Mouse (Mus musculus) heart, adult 9 months (tissue): Measurements from ENCODE around the gene Car6.

Source experiments
- DNase-seq, 2 experiments: peaks; one replicate each; pipeline ENCODE4 v3.0.0; 2022; ENCODE audit warnings: low spot score in 2 of 2

Car6 gene

DNA sequence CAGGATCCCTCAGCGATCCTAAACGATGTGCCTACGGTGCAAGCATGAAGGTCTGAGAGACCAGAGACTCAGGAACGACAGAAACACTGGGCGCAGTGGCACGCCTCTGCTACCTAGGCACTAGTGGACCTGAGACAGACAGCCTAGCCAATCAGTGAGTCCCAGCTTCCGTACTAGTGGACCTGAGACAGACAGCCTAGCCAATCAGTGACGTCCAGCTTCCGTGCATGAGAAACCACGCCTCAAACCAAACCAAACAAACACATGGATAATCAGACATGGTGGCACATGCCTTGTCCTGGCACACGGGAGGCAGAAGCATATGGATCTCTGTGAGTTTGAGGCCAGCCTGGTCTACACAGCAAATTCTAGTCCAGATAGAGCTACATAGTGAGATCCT is 12.9 kb downstream of the Car6 start:
- no peak for DNase-seq

GRCm38 (mm10) chr4:150181304-150181703 is 19.8 kb downstream of the Car6 start:
- no peak for DNase-seq

GRCm38 (mm10) chr4:150178131-150178530 is 23.0 kb downstream of the Car6 start:
- DNase-seq = no peak

DNA sequence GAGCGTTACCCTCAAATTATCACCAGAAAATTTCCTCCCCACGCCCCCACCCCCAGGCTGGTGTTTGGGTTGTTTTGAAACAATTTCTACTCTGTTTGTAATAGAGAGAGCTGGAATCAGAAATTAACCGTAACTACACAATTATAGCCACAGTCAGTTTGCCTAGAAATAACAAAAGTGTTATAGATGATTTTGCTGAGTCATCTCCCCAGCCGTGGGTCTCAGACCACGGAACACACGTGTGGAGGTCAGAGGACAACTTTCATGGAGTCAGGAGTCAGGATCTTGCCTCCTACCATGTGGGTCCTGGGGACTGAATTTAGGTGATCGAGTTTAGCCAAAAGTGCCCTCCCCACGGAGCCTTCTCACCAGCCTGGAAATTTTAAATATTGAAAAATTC is 24.0 kb downstream of the Car6 start:
- DNase-seq = no peak

GRCm38 (mm10) chr4:150176535-150176934 is 24.6 kb downstream of the Car6 start:
- DNase-seq = peak in 1 of 2 experiments; percentile 10

- DNase-seq = no peak
Measured at GRCm38 (mm10) chr4:150174027-150174426, 27.1 kb downstream of the Car6 start.

DNA sequence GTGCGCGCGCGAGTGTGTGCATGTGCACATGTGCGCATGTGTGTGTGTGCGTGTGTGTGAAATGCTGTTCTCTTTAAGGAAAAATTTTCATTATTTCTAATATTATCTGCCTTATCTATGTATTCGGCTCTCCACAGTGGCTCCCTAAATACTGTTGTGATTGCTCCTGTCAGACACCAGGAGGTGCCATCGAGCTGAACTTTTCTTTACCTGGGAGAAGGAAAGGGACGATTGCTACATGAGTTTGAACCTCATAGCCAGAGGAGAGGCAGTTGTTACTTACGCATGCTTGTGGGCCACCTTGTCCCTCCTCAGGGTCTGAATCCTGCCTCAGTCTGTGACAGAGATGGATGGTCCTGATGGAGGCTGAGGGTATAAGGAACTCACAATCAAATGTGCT is 27.9 kb downstream of the Car6 start:
- peak in 1 of 2 experiments; percentile 13 for DNase-seq

GRCm38 (mm10) chr4:150172107-150172506 is 29.0 kb downstream of the Car6 start:
- no peak for DNase-seq

DNA sequence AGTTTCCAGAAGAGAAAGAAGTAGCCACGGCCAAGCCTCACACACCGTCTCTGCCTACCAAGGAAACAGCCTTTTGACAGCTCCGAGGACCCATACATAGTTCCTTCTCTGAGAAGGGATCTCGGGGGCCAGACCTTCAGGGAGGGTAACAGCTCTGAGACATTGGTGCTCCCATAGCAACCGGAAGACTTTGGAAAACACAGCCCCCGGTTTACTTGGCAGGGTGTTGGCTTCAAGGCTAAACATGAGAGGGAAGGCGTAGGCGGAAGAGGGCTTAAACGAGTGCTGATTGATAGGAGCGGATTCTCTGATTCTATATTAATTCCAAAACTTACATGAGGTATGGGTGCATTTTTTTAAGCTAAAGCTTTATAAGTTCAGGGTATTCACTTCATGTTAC is 32.7 kb downstream of the Car6 start:
- no peak for DNase-seq

DNA sequence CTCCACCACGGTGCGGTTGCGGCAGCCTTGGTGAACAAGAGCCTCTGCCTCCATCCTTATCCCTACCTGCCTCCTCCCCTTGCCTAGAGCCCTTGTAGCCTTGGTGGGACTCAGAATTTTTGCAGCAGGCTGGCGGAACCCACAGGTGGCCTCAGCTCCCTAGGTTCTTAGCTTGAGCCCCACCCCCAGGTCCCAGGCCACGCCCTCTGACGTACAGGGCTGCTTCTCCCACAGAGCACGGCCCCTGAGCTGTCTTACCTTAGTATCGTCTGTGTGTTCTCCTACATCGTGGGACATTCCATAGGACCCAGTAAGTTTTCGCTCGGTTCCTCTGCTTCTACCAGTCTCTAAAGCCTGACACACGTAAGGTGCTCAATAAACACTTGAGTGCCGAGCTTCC is 36.3 kb downstream of the Car6 start:
- DNase-seq = no peak

DNA sequence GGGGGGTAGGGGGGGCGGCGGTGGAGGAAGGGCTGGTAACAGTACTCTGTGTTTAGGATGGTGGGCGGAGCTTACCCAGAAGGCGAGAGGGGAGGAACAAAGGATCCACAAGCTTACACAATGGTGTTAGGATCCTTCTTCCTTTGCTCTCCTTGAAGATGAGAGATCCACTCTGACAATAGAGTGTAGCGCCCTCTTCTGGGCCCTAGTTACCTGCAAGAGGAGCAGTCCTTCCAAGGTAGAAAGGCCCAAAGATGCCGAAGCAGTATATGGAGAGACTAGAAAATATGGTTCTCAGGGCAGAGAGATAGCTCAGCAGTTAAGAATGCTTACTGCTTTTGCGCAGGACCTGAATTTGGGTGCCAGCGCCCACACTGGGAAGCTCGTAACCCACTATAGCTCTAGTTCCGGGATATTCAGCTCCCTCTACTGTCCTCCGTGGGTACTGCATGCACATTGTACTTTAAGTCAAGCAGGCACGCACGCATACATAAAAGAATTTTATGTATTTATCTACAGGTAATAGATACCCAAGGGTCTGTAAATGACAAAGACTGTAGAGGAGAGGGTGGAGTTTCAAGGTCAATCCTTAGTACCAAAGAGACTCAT is 38.5 kb downstream of the Car6 start:
- no peak for DNase-seq

- no peak for DNase-seq
Measured at GRCm38 (mm10) chr4:150159458-150159857, 41.7 kb downstream of the Car6 start.

DNA sequence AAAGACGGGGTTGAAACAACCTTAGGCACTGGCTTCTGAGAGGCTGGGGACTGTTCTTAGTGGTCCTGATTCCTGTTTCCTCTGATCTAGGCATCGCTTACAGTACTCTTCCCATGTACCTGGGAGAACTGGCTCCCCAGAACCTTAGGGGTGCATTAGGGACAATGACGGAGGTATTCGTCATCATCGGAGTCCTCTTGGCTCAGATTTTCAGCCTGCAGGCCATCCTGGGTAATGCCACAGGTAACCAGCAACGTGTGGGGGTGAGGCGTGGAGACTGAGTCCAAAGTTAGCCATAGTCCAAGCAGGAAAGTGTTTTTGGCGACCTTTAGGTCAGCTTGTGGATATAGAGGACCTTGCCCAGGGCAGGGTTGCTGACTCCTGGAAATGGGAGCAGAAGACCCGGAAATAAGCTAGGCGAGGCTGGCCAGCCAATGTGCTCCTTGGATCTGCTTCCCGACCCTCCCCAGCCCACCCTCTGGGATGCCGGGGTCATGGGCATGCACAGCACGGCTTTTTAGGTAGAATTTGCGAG is 43.7 kb downstream of the Car6 start:
- DNase-seq = no peak

DNA sequence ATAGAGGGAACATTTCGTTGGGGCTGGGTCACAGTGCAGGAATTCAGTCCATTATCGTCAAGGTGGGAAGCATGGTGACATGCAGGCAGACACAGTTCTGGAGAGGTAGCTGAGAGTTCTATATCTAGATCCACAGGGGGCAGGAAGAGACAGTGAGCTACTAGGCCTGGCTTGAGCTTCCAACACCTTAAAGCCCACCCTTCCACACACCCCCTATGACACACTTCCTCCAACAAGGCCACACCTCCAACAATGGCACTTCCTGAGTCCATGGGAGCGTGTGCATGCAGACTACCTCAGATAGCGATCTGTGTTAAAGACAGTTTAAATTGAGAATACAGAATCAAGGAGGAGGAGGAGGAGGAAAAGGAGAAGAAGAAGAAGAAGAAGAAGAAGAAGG is 45.4 kb downstream of the Car6 start:
- DNase-seq = no peak

DNA sequence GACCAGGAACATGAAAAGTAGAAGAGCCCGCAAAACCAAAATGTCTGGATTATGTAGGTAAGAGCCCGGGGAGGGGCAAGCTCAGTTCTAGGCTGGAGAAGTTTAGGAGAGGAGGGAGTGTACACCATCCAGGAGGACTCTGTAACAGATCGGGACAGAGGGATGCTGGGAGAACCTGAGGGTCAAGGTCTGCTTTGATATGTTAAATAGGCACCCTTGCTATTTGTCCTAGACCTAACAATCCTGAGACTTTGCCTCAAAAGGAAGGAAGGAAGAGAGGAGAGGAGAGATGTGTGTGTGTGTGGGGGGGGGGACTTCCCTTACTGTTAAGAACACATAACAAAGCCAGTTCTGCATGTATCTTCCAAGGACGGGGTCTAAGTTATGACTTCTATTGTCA is 45.8 kb downstream of the Car6 start:
- DNase-seq = no peak

GRCm38 (mm10) chr4:150152483-150152882 is 48.6 kb downstream of the Car6 start:
- no peak for DNase-seq

DNA sequence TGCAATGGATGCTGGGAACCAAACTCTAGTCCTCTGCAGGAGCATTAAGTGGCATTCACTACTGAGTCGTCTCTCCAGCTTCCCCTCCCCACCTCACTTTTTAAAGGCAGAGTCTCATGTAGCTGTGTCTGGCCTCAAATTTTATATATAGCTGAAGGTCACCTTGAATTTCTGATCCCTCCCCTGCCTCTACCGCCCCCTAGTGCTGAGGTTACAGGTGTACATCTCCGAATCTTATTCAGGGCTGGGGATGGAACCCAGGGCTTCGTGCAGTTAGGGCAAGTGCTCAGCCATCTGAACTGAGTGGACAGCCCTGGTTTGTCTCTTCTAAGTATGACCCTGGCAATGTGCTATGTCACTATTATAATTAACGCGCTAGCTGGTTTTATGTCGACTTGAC is 50.1 kb downstream of the Car6 start:
- DNase-seq = no peak

- no peak for DNase-seq
Measured at GRCm38 (mm10) chr4:150146286-150146685, 54.8 kb downstream of the Car6 start.

GRCm38 (mm10) chr4:150144242-150144641 is 56.9 kb downstream of the Car6 start:
- no peak for DNase-seq

DNA sequence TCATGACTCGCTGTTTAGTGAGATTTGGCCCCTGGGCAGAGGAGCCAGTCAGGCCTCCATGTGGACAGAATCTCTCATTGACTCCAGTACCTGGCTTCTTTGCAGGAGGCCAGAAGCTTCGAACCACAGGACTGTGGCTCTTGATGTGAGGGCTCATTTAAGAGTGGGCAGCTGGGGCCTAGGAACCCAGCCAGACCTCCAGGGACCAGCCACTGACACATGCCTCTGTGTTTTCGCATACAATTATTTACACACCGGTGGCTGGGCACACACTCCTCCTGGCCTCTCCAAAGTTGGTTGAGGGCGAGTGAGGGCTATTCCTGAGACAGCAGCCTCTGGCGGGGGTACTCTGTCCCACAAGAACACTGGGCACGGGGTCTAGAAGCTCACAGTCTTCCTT is 60.8 kb downstream of the Car6 start:
- no peak for DNase-seq

DNA sequence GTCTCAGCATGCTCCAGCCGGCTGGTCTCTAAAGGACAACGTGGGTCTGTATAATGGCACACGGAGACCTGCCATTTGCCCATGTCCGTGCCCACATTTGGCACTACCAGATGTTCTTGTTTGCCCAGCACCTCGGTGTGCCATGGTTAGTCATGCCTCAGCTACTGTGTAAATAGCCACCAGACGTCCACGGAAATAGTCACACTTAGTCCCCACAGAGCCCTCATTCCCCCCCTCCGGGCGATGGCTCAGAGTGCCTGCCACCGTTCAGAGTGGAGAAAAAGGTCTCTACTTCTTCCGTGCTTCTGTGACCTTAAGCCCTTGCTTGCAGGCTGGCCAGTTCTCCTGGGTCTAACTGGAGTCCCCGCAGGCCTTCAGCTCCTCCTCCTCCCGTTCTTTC is 62.0 kb downstream of the Car6 start:
- DNase-seq = no peak

- DNase-seq = peak; percentile 13 to 17
Measured at GRCm38 (mm10) chr4:150138084-150138543, 63.0 kb downstream of the Car6 start.

GRCm38 (mm10) chr4:150137368-150138083 is 63.6 kb downstream of the Car6 start:
- DNase-seq = no peak
